Mouse (Mus musculus): ENCODE measurements around the gene Rasgrf2. TPM values are rescaled to one million over a fixed set of nuclear protein-coding genes. Genes with fewer than 3 reads are reported as not detected.

Rasgrf2 gene
- total RNA-seq, 2 experiments from 2014 or later: not detected

DNA sequence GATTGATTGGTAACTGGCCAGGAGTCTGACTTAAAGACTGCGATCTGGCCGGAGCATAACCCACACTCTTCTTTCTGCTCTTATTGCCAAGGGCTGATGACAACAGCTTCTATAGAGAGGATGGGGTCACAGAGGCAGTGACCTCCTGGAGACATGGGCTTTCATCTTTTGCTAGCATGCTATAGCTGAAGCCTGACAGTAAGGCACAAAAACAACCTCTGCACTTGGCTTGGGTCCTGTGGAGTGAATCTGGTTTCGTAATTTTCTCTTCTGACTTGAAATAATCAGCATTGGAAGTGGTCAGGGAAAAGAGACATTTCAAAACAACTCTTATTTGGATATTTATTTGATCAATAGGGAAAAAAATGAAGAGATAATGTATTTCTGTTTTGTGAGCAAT, 160.2 kb downstream of the Rasgrf2 start:
- no peak for ATAC-seq (replicated peaks; ENCODE audit: low FRiP score, poor library complexity, severe bottlenecking)

DNA sequence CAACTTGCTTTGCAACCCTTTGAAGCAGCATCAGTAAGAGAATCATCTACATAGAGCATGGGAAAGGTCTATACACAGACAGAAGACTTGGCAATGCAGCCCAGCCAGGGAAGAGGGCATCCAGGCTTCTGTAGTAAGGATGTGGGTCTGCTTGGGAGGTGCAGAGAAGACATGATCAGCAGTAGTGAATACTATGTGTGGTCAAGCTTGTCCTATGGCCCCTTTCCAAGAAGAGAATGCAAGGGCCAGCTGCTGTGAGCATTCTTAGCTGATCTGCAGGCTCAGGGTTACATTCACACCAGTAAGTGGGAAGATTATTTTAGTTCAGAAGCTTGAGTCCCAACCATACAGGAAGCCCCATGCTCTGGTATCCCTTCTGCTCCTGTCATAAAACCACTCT, 175.0 kb downstream of the Rasgrf2 start:
- no peak for ATAC-seq (replicated peaks; ENCODE audit: low FRiP score, poor library complexity, severe bottlenecking)

GRCm38 (mm10) chr13:91955646-91956045, 175.8 kb downstream of the Rasgrf2 start:
- no peak for ATAC-seq (replicated peaks; ENCODE audit: low FRiP score, poor library complexity, severe bottlenecking)

- ATAC-seq (replicated peaks; ENCODE audit: low FRiP score, poor library complexity, severe bottlenecking): no peak
These were observed 176.3 kb downstream of the Rasgrf2 start for GRCm38 (mm10) chr13:91955175-91955574.

DNA sequence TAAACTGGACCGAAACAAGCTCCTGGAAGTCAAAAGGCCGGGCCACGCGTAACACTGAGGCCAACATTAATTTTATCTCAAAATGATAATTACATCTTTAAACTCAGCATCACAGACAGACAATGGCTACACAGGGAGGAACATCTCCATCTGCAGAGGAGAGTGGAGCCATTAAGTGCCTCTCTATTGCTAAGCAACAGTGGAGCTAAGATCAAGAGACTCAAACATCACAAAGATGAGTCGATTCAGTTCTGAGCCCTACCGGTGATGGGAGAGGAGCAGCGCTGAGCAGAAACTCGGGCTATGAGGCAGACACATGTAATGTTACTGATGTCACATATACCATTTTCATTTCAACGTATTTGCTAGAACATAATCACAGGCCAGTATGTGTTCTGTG, 191.3 kb downstream of the Rasgrf2 start:
- no peak for ATAC-seq (replicated peaks; ENCODE audit: low FRiP score, poor library complexity, severe bottlenecking)

GRCm38 (mm10) chr13:91938826-91939225, 192.6 kb downstream of the Rasgrf2 start:
- no peak for ATAC-seq (replicated peaks; ENCODE audit: low FRiP score, poor library complexity, severe bottlenecking)

GRCm38 (mm10) chr13:91937232-91937631, 194.2 kb downstream of the Rasgrf2 start:
- ATAC-seq (replicated peaks; ENCODE audit: low FRiP score, poor library complexity, severe bottlenecking): no peak

GRCm38 (mm10) chr13:91932122-91932521, 199.3 kb downstream of the Rasgrf2 start:
- ATAC-seq (replicated peaks; ENCODE audit: low FRiP score, poor library complexity, severe bottlenecking): no peak

GRCm38 (mm10) chr13:91929943-91930726, 201.3 kb downstream of the Rasgrf2 start:
- ATAC-seq (replicated peaks; ENCODE audit: low FRiP score, poor library complexity, severe bottlenecking): no peak

GRCm38 (mm10) chr13:91928605-91929389, 202.7 kb downstream of the Rasgrf2 start:
- no peak for ATAC-seq (replicated peaks; ENCODE audit: low FRiP score, poor library complexity, severe bottlenecking)

DNA sequence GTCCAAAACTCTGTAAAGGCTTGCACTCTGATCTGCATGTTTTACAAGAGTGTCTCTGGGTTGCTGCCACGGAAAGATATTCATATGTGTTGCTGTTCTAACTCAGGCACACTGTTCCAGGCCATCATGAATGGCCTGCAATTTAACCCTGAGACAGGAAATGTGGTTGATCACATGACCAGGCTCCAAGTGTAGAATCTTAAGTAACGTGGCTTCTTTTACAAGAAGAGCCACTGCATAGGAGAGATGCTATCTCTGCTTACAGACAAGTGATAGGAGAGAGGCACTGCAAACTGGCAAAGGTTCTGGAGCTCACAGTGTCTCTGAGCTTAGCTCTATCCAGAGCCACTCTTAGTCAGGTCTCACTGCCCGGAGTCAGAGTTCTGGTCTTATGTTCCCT, 210.4 kb downstream of the Rasgrf2 start:
- no peak for ATAC-seq (replicated peaks; ENCODE audit: low FRiP score, poor library complexity, severe bottlenecking)

DNA sequence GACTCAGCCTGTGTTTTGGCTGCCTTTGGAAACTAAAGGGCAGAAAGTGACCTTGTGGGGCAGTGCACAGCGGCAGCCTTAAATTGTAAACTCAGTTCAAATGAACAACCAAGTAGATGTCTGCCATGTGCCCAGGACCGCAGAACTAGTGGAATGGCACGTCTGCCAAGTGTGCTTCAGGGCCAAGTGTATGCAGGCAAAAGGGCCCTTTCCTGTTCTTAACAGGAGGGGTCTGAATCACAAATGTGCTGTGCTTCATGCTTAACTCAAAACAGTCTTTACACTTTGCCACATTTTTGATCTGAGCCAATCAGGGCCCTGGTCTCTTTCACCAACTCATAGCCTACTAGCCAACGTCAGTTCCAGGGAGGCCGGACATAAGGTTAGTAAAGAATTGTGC, 212.7 kb downstream of the Rasgrf2 start:
- no peak for ATAC-seq (replicated peaks; ENCODE audit: low FRiP score, poor library complexity, severe bottlenecking)

DNA sequence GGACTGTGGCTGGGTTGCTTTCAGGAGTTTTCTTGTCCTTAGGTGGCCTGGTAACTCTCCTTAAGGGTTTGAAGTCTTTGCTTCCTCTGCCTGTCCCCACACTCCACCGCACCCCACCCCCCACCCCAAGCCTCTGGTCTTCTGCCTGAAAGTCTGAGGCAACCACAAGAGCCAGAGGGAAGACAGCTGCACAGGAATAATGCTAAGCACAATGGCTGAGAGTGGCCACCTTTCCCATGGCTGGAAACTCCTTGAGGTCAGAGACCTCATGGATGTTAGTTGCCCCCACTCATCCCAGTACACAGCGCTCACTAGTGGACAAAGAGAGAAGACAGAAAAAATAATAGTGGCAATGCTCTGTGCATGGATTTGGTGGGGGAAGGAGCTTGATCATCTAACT, 213.6 kb downstream of the Rasgrf2 start:
- no peak for ATAC-seq (replicated peaks; ENCODE audit: low FRiP score, poor library complexity, severe bottlenecking)

GRCm38 (mm10) chr13:91916308-91916707, 215.1 kb downstream of the Rasgrf2 start:
- ATAC-seq (replicated peaks; ENCODE audit: low FRiP score, poor library complexity, severe bottlenecking): no peak

DNA sequence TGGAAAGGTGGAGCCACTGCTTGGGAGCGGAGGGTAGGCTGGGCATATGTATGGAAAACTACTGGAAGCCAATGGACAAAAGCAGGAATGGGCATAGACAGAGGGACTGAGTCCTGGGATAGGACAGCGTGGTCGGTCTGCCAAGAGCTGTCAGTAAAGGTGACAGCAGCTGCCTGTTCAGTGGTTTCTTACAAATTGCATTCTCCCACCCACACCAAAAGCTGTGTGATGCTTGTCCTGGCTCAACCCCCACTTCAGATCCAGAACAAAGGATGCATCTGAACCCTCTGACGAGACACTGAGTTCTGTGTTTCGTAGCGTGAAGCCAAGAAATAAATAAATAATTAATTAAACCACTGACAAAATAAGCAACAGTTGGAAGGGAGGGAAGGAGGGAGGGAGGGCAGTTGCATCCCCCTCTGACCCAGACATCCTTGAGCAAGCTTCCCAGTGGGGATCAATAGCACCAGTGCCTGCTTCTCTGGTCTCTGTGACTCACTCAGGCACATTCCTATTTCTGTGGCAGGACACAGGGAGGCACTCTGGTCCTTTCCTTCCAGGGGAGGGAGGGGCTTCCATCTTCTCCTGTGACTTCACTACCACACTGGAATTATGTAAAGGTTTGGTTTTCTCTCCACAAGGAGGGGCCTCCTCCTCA, 215.7 kb downstream of the Rasgrf2 start:
- ATAC-seq (replicated peaks; ENCODE audit: low FRiP score, poor library complexity, severe bottlenecking): no peak

GRCm38 (mm10) chr13:91915192-91915581, 216.3 kb downstream of the Rasgrf2 start:
- ATAC-seq (replicated peaks; ENCODE audit: low FRiP score, poor library complexity, severe bottlenecking): no peak

DNA sequence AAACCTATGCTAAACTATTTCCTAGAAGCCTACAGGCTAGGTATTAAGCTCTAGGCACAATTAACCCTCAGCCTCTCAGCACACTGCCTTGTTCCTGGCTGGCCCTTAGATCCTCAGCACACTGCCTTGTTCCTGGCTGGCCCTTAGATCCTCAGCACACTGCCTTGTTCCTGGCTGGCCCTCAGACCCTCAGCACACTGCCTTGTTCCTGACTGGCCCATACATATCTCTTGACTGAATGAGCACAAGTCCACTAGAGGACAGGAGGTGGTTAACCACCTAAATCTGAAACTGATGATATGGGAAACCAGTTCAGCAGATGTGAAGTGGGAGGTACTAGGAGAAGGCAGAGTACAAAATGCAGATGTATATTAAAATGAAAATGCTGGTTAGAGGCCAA, 219.8 kb downstream of the Rasgrf2 start:
- no peak for ATAC-seq (replicated peaks; ENCODE audit: low FRiP score, poor library complexity, severe bottlenecking)

DNA sequence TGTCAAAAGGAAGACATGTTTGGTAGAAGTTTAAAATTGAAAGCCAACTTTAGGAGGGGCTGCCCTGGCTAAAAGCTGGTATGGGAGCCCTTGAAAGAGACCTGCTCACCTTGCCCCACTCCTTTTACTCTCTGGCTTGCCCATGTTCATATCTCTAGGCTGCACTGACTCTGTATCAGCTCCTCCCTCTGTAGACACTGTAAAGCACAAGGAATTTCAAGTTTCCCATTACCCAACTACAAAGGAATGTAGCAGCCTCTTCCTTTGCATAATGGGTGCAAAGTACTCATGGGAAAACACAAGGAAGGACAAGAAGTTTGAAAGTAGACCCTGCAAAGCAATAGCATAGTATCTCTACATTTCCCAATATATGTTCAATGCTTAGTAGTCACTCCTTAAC, 220.2 kb downstream of the Rasgrf2 start:
- ATAC-seq (replicated peaks; ENCODE audit: low FRiP score, poor library complexity, severe bottlenecking): no peak

DNA sequence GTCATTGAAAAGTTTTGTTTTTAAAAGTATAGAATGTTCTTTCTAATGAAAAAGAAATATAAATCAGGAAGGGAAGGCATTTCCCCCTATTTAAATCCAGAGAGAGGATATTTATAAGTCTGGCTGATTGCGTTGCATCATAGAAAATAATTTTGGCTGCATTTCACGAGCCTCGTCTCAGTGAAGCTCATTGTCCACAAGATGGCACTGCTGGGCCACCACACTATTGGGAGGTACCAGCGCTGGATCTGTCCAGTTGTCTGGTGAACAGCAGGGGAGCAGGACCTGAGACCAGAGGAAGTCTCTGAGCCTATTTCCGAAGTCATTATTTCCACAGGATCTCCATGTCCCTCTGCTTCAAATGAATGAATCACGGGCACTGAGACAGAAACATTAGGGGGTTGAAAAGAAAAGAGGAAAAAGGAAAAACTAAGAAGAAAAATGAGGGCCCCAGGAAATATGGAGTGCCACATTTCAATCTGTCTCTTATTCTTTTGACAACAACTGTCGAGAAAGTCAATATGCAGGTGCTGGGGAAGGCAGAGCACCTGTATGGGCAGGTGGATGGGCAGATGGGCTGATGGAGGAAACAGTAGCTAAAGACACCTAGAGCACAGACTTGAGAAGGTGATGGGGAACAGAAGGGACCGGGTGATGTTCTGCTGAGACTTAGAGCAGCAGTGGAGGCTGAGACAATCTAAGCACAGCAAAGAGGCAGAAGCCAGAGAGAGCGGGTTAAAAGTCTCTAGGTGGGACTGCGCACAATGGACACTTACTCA, 223.1 kb downstream of the Rasgrf2 start:
- ATAC-seq (replicated peaks; ENCODE audit: low FRiP score, poor library complexity, severe bottlenecking): no peak

DNA sequence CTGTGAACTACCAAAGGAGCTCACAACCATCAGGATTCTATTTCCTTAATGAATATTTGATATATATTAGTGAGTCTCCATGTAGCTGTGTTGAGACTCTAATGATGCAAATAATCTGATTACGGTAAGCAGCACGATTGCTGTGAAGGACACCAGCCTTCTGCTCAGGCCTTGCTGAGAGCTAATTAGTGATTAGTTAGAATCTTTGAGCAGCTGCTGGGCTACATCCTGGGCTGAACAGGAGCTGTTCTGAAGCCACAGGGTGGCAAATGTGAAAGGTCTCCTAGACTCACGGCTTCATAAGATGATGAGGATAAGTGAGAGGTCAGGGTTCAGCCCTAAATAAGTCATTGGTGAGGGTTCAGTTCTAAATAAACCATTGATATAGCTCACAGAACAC, 225.1 kb downstream of the Rasgrf2 start:
- no peak for ATAC-seq (replicated peaks; ENCODE audit: low FRiP score, poor library complexity, severe bottlenecking)

Data from erythroid progenitor cell, adult 5-6 weeks (primary cell).